In genomic region chr6:93392402-93392801, GRCm38 (mm10) we compare ENCODE assay signal across 21 mouse cellular contexts.
DNase-seq lines count a peak whose midpoint lies in the region; ATAC-seq lines count a peak whose summit lies in the region.
"Had no signal": no experiment of that assay in that cellular context is flagged by ENCODE, and none has a peak within 500 bp of the region (broad histone marks: within the 10 kb centered on the region; RNA-seq: fewer than 3 reads in every experiment).

No protein-coding gene starts in this region.

- 78% methylated on average over 6 of the region's 6 CpGs for WGBS in midbrain, embryonic 14.5 days
- WGBS in midbrain, embryonic 11.5 days: 93% methylated on average over 6 of the region's 6 CpGs

- DNase-seq in frontal cortex, postnatal 36 days (ENCODE audit: low spot score in 2 of 2): no peak
- DNase-seq in midbrain, embryonic 14.5 days: peak; percentile 61
- no peak for DNase-seq in midbrain, embryonic 11.5 days (ENCODE audit: low spot score, missing footprints)
- peak; percentile 66 for DNase-seq in brain, adult 2 months (ENCODE audit: low read depth, low spot score)
- DNase-seq in adrenal gland, postnatal 36 days: no peak
- no peak for DNase-seq in heart, adult 18-20 months
- DNase-seq: adrenal gland, postnatal 14 days; cerebellum, adult 11-12 months; cerebellum, adult 9-10 months; cerebellum, postnatal 25 days; gastrocnemius, postnatal 36 days; heart, postnatal 10 days; heart, postnatal 4 days; kidney, adult 18-20 months had no signal

- no peak overlapping the region for H3K9ac ChIP-seq in midbrain, embryonic 14.5 days (replicated peaks; ENCODE audit: low read length)
- no peak overlapping the region for H3K9ac ChIP-seq in midbrain, embryonic 11.5 days (ENCODE audit: low read length)
- H3K9ac ChIP-seq: forebrain, embryonic 15.5 days; hindbrain, embryonic 12.5 days; intestine, embryonic 15.5 days had no signal

- no peak overlapping the region for H3K4me3 ChIP-seq in midbrain, embryonic 14.5 days (replicated peaks; ENCODE audit: low read depth, low read length)
- no peak overlapping the region for H3K4me3 ChIP-seq in midbrain, embryonic 11.5 days (ENCODE audit: low read depth, low read length)
- H3K4me3 ChIP-seq: embryonic facial prominence, embryonic 10.5 days; forebrain, embryonic 15.5 days; heart, embryonic 10.5 days; hindbrain, embryonic 12.5 days; intestine, embryonic 15.5 days had no signal

- peaks cover 2% of the 10 kb centered on the region; the same call in 1 of the 2 replicates for H3K4me1 ChIP-seq in midbrain, embryonic 14.5 days (ENCODE audit: control insufficient read depth, insufficient read depth, low read length)
- no peaks in the 10 kb centered on the region for H3K4me1 ChIP-seq in midbrain, embryonic 11.5 days (ENCODE audit: control insufficient read depth, insufficient read depth, low read length)
- H3K4me1 ChIP-seq: intestine, embryonic 15.5 days had no signal

- H3K4me2 ChIP-seq in midbrain, embryonic 14.5 days (ENCODE audit: low read length): no peak overlapping the region
- no peak overlapping the region for H3K4me2 ChIP-seq in midbrain, embryonic 11.5 days
- H3K4me2 ChIP-seq: forebrain, embryonic 15.5 days; hindbrain, embryonic 12.5 days; intestine, embryonic 15.5 days had no signal

- H3K27ac ChIP-seq in midbrain, embryonic 14.5 days (replicated peaks; ENCODE audit: low read depth, low read length): no peak overlapping the region
- H3K27ac ChIP-seq in midbrain, embryonic 11.5 days (ENCODE audit: low read depth, low read length): no peak overlapping the region
- H3K27ac ChIP-seq: embryonic facial prominence, embryonic 10.5 days; forebrain, embryonic 15.5 days; heart, embryonic 10.5 days; hindbrain, embryonic 12.5 days; intestine, embryonic 15.5 days had no signal

- 0 out of 2 replicates have a peak, but pooled peaks have one; percentile 55 for ATAC-seq in frontal cortex, adult (ENCODE audit: low TSS enrichment)
- ATAC-seq in midbrain, embryonic 14.5 days (ENCODE audit: low FRiP score, low TSS enrichment): no peak
- no peak for ATAC-seq in midbrain, embryonic 11.5 days (ENCODE audit: low FRiP score)
- ATAC-seq: activated CD4-positive, CD25-positive, alpha-beta regulatory T cell, adult 4 months; forebrain, embryonic 15.5 days; intestine, embryonic 15.5 days had no signal

- no peaks in the 10 kb centered on the region for H3K27me3 ChIP-seq in midbrain, embryonic 14.5 days (ENCODE audit: control insufficient read depth, insufficient read depth, low read length)
- no peaks in the 10 kb centered on the region for H3K27me3 ChIP-seq in midbrain, embryonic 11.5 days (ENCODE audit: control insufficient read depth, insufficient read depth, low read length)
- H3K27me3 ChIP-seq: forebrain, embryonic 15.5 days; hindbrain, embryonic 12.5 days; intestine, embryonic 15.5 days had no signal

- no peaks in the 10 kb centered on the region for H3K36me3 ChIP-seq in midbrain, embryonic 14.5 days (ENCODE audit: control insufficient read depth, insufficient read depth, low read length)
- no peaks in the 10 kb centered on the region for H3K36me3 ChIP-seq in midbrain, embryonic 11.5 days (ENCODE audit: control insufficient read depth, insufficient read depth, low read length)
- H3K36me3 ChIP-seq: embryonic facial prominence, embryonic 10.5 days; forebrain, embryonic 15.5 days; heart, embryonic 10.5 days; hindbrain, embryonic 12.5 days; intestine, embryonic 15.5 days had no signal

- no peaks in the 10 kb centered on the region for H3K9me3 ChIP-seq in midbrain, embryonic 14.5 days (ENCODE audit: control insufficient read depth, low read length)
- no peaks in the 10 kb centered on the region for H3K9me3 ChIP-seq in midbrain, embryonic 11.5 days (ENCODE audit: control insufficient read depth, low read length)
- H3K9me3 ChIP-seq: embryonic facial prominence, embryonic 10.5 days; forebrain, embryonic 15.5 days; heart, embryonic 10.5 days; hindbrain, embryonic 12.5 days; intestine, embryonic 15.5 days had no signal

Comparison
In these comparisons a context has a peak if more than half of its experiments do, and no peak if none do; other contexts are left out.
1. DNase-seq: peak in midbrain, embryonic 14.5 days (single experiment) and brain, adult 2 months (single experiment); none in frontal cortex, postnatal 36 days (0 of 2), midbrain, embryonic 11.5 days (single experiment), adrenal gland, postnatal 36 days (0 of 2) and heart, adult 18-20 months (0 of 2).